Mouse (Mus musculus) midbrain, embryonic 16.5 days (tissue): ENCODE data around the gene Klrb1b. TPM values are rescaled to one million over a fixed set of nuclear protein-coding genes. Genes with fewer than 3 reads are reported as not detected.
A peak's percentile ranks its signal among the peaks of the same experiment; 100 is the strongest.
"Not testable (repeated sequence)": the region's sequence is repeated elsewhere in the genome, so short reads cannot be mapped to it uniquely, and the experiment has no call there.

ENCODE experiments used
- ATAC-seq: fragments of 200-750 bp; cut with Nextera tagmentation; 2 replicates; pipeline ENCODE4 v1.8.0; 2017; ENCODE audit warnings: moderate TSS enrichment
- H3K27ac ChIP-seq: fragments of 300-500 bp; sonication (generic); 2 replicates; pipeline ENCODE4 v1.5.1; 2014; ENCODE audit warnings: mild to moderate bottlenecking, low read length, mixed read lengths
- H3K27me3 ChIP-seq: fragments of 300-500 bp; sonication (generic); 2 replicates; pipeline ENCODE4 v1.6.1; 2014; ENCODE audit warnings: low read depth, low read length, mixed read lengths; ENCODE audit not compliant: control insufficient read depth, insufficient read depth
- H3K36me3 ChIP-seq: fragments of 300-500 bp; sonication (generic); 2 replicates; pipeline ENCODE4 v1.6.1; 2014; ENCODE audit warnings: mild to moderate bottlenecking, low read length, moderate library complexity, mixed read lengths; ENCODE audit not compliant: control insufficient read depth, insufficient read depth
- H3K4me1 ChIP-seq: fragments of 300-500 bp; sonication (generic); 2 replicates; pipeline ENCODE4 v1.6.1; 2014; ENCODE audit warnings: mild to moderate bottlenecking, low read length, mixed read lengths; ENCODE audit not compliant: control insufficient read depth, insufficient read depth
- H3K4me2 ChIP-seq: fragments of 300-500 bp; sonication (generic); 2 replicates; pipeline ENCODE4 v1.6.1; 2014; ENCODE audit warnings: mild to moderate bottlenecking, low read length, mixed read lengths
- H3K4me3 ChIP-seq: fragments of 300-500 bp; sonication (generic); 2 replicates; pipeline ENCODE4 v1.5.1; 2014; ENCODE audit warnings: low read depth, mild to moderate bottlenecking, low read length, moderate library complexity, mixed read lengths
- H3K9ac ChIP-seq: fragments of 300-500 bp; sonication (generic); 2 replicates; pipeline ENCODE4 v1.6.1; 2014; ENCODE audit warnings: low read depth, low read length, mixed read lengths
- H3K9me3 ChIP-seq: fragments of 300-500 bp; sonication (generic); replicated peaks from 2 replicates; pipeline ENCODE4 v1.6.1; 2014; ENCODE audit warnings: mild to moderate bottlenecking, low read length, mixed read lengths; ENCODE audit not compliant: control insufficient read depth, poor library complexity, severe bottlenecking
- WGBS: fragments of 180-500 bp; shearing (Covaris S2); extraction: QIAGEN DNeasy Blood & Tissue Kit; methylation state at CpG from one replicate; pipeline ENCODE4 v1.1.7; 2014; 5-methylcytosine and 5-hydroxymethylcytosine counted together
- polyA plus RNA-seq: library from polyadenylated mRNA; unstranded; fragments of >200 nt; fragmentation: Nextera tagmentation; extraction: Ambion mirVana; gene quantifications from 2 replicates; pipeline ENCODE4 v1.2.1, GENCODE M21; 2015

Gene Klrb1b
- polyA plus RNA-seq, 1 experiment from 2014 or later: not detected

DNA sequence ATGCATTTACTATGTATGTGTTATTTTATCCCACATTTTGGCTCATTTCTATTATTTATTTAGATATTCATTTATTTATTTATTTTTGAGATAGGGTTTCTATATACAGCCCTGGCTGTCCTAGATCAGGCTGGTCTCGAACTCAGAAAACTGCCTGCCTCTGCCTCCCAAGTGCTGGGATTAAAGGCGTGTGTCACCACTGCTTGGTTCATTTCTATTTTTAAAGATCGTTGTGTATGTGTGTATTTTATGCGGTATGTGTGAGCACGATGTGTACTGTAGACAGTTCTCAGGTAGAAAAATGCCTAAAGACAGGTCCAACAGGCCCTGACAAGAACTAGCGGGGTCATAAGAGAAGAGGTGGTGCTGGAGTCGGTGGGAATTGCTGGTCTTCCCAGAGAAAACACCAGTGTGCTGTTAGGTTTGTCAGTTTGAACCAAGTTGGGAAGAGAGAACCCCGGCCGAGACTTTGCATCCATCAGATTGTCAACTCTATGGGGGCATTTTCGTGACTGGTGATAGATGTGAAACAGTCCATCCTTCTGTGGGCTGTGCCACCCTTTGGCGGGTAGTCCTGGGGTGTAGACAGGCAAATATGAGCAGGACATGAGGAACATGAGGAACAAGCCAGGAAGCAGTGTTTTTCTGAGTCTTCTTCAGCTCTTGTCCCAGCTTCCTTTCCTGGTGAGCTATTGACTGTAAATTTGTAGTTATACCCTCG, 28.8 kb downstream of the Klrb1b start:
- ATAC-seq: no peak
- 80% methylated on average over 12 of the region's 12 CpGs for WGBS
- H3K27ac ChIP-seq: no peak overlapping the region

DNA sequence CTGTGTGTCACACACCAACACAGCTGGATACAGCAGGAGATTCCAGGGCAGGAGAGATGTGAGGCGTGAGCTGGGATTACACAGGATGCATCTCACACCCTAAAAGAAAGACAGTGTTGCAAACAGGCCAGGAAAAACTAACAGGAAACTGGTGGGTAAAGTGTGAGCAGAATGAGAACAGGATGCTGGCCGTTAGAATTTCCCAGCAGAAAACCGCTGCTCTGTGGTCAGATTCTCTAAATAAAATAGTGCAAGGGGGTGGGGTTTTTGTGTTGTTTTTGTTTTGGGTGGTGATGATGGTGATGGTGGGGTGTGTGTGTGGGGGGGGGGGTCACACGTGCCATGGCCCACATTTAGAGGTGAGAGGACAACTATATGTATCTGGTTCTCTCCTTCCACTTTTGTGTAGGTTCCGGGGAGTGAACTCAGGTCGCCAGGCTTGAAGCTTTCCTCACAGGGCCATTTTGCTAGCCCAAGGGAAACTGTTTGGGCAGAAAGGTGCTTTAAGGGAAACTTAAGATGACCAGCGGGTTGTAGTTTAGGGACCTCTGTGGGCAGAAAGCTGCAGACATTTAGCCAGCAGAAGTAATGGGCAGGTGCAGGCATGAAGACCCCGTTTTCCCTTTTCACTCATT, 29.7 kb downstream of the Klrb1b start:
- H3K27ac ChIP-seq: no peak overlapping the region
- H3K4me3 ChIP-seq: no peak overlapping the region
- 82% methylated on average over 8 of the region's 8 CpGs for WGBS
- no peak overlapping the region for H3K4me2 ChIP-seq
- no peak overlapping the region for H3K9ac ChIP-seq
- peaks cover 6% of the 10 kb centered on the region; the same call in 1 of the 2 replicates for H3K4me1 ChIP-seq
- H3K27me3 ChIP-seq: no peaks in the 10 kb centered on the region
- ATAC-seq: no peak
- no peaks in the 10 kb centered on the region for H3K9me3 ChIP-seq
- no peaks in the 10 kb centered on the region for H3K36me3 ChIP-seq

More for the DNA sequence above, 28.8 kb downstream of the Klrb1b start:
- Histone ChIP-seq H3K27me3 (no peaks in the 10 kb centered on the region), H3K9ac (no peak overlapping the region), H3K4me2 (peak overlapping the region; percentile 60), H3K4me1 (peaks cover 6% of the 10 kb centered on the region; the same call in 1 of the 2 replicates), H3K9me3 (no peaks in the 10 kb centered on the region), H3K4me3 (peak overlapping the region; percentile 56; the same call in 1 of the 2 replicates), H3K36me3 (no peaks in the 10 kb centered on the region)

DNA sequence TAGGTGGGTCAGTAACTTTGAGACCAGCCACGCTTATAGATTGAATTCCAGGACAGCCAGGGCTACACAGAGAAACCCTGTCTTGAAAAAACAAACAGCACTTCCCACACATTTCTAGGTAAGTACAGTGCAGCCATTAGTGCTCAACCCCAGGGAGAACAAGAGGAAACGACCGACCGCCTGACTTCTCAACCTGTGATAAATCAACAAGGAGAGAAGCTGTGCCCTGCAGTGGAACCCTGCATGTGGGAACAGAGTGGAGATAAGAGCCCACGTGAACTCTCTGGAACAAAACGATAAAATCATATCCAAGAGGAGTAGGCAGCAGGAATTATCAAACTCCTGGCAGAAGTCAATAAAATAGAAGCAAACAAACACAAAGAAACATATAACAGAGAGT, 32.4 kb downstream of the Klrb1b start:
- no peaks in the 10 kb centered on the region for H3K27me3 ChIP-seq
- no peak for ATAC-seq
- peaks cover 6% of the 10 kb centered on the region; the same call in 1 of the 2 replicates for H3K4me1 ChIP-seq
- H3K4me3 ChIP-seq: no peak overlapping the region
- 71% methylated on average over 6 of the region's 6 CpGs for WGBS
- H3K27ac ChIP-seq: no peak overlapping the region
- no peak overlapping the region for H3K9ac ChIP-seq
- H3K36me3 ChIP-seq: no peaks in the 10 kb centered on the region
- H3K9me3 ChIP-seq: no peaks in the 10 kb centered on the region
- no peak overlapping the region for H3K4me2 ChIP-seq

DNA sequence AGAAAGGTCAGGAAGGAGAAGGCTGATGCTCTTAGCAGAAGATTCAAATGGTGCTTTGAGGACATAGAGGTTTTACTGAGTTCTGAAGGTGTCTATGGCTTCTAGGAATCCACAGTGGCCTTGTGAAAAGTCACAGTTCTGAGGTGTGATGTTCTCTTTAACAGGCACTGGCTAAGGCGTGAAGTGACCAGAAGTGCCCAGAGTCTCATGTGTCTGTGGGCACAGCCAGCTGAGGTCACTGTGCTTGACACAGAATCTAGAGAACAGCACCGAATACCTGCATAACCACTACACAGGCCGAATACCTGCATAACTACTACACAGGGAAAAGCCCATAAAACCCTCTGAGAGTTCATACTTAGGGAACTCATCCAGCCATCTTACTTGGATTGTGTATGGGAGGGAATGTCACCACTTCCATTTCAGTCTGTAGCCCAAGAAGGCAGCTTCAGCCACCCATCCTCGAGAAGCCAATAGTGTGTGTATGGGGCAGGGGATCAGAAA, 35.6 kb downstream of the Klrb1b start:
- WGBS: 95% methylated on average over 4 of the region's 4 CpGs
- not testable (repeated sequence) for H3K4me1 ChIP-seq, H3K9ac ChIP-seq, H3K4me3 ChIP-seq, H3K4me2 ChIP-seq, ATAC-seq, H3K36me3 ChIP-seq, H3K27ac ChIP-seq, H3K9me3 ChIP-seq, H3K27me3 ChIP-seq

DNA sequence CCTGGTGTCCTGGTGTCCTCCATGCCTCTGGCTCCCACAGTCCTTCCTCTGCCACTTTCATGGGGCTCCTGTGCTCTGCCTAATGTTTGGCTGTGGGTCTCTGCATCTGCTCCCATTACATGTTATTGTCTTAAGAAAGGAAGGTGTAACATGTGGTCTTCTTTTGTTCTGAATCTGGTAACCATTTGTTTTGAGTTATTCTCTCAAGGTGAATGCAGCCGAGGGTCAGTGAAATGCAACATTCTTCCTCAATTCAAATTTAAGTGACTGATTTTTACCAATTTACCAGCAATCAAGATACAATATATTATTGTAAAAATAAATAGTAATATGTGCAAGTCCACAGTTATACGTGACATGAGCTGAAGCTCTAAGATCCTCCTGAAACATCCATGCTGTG, 37.0 kb downstream of the Klrb1b start, which contains the start of gene Klrb1c:
TSS of gene Klrb1c (minus strand) at position 101 of the 400 bp plus-strand sequence.
- 93% methylated on average over 2 of the region's 2 CpGs for WGBS
- no peak within 1 kb of the TSS for H3K4me2 ChIP-seq
- no peaks in the 10 kb centered on the region for H3K9me3 ChIP-seq
- no peaks in the 10 kb centered on the region for H3K27me3 ChIP-seq
- H3K27ac ChIP-seq: no peak within 1 kb of the TSS
- no peaks in the 10 kb centered on the region for H3K4me1 ChIP-seq
- no peak within 1 kb of the TSS for H3K4me3 ChIP-seq
- ATAC-seq: no peak
- no peaks in the 10 kb centered on the region for H3K36me3 ChIP-seq
- H3K9ac ChIP-seq: no peak within 1 kb of the TSS

DNA sequence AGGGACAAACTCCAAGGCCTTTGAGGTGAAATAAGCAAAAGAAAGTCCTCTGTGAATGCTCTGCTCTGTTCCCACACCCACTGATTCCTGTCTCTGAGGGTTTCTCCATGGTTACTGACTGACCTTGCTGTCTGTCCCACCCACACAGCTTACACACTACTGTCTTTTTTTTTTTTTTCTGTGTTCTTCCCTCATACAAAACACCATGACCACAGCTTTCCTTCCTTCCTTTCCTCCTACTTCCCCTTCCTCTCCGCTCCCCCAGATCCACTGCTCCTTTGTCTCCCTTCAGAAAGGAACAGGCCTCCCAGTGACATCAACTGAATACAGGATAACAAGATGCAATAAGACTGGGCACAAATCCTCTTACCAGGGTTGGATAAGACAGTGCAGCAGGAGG, 37.6 kb downstream of the Klrb1b start:
- H3K4me1 ChIP-seq: no peaks in the 10 kb centered on the region
- H3K4me3 ChIP-seq: no peak overlapping the region
- H3K4me2 ChIP-seq: no peak overlapping the region
- no peaks in the 10 kb centered on the region for H3K27me3 ChIP-seq
- no peaks in the 10 kb centered on the region for H3K36me3 ChIP-seq
- no peak overlapping the region for H3K9ac ChIP-seq
- WGBS: 64% methylated on average over 1 of the region's 1 CpGs
- H3K27ac ChIP-seq: no peak overlapping the region
- ATAC-seq: no peak
- H3K9me3 ChIP-seq: no peaks in the 10 kb centered on the region

DNA sequence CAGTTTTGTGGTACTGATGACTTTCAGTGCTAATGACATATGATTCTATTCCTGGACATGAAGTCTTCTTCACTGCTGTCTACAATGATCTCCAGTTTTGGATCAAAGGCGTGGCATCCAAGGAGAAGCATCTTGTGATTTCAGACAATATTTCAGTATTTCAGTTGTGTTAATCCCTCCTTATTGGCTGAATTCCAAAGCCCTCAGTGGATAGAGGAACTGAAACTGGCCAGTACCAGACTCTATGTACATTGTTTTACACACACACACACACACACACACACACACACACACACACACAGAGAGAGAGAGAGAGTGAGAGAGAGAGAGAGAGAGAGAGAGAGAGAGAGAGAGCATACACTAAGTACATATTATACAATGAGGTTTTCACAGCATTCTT, 39.7 kb downstream of the Klrb1b start:
- not testable (repeated sequence) for H3K36me3 ChIP-seq, H3K9ac ChIP-seq, H3K4me2 ChIP-seq, H3K4me1 ChIP-seq, H3K4me3 ChIP-seq, H3K27ac ChIP-seq, ATAC-seq, H3K9me3 ChIP-seq, H3K27me3 ChIP-seq
- WGBS: 85% methylated on average over 1 of the region's 1 CpGs

DNA sequence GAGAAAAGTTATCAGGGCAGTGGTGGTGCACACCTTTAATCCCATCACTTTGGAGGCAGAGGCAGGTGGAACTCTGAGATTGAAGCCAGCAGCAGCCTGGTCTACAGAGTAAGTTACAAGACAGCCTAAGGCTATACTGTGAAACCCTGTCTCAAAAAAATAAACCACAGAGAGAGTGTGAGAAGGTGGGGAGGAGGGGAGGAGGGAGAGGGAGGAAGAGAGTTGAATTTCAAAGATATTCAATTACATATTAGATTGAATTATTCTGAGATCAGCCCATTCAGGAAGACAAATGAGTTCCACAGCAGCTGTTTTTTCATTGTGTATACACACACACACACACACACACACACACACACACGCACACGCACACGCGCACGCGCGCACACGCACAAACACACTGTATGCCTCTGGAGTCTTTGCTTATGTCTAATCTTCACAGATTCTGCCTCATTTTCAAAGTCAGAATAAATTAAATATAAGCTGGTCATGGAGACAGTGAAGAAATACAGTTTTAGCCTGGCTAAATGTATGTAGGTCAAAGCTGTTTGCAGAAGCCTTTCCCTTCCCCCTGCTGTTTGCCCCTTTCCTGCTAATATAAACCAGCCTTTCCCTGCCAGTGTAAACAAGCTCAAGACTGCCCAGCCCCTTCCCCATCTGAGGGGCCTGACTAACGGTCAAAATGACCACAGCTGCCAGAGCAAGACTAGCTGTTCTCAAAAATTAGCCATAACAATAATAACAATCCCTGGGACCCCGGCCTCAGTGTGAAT, 56.5 kb downstream of the Klrb1b start:
- Histone ChIP-seq H3K9ac (no peak overlapping the region), H3K4me3 (no peak overlapping the region), H3K4me2 (no peak overlapping the region), H3K36me3 (no peaks in the 10 kb centered on the region), H3K27me3 (no peaks in the 10 kb centered on the region), H3K9me3 (no peaks in the 10 kb centered on the region), H3K4me1 (no peaks in the 10 kb centered on the region), H3K27ac (no peak overlapping the region)
- WGBS: 79% methylated on average over 10 of the region's 10 CpGs
- ATAC-seq: no peak
